Mouse (Mus musculus) frontal cortex, postnatal 36 days (tissue): ENCODE measurements around the gene Gpr137b.
"Not testable (repeated sequence)": the region's sequence is repeated elsewhere in the genome, so short reads cannot be mapped to it uniquely, and the experiment has no call there.

Experiments
- DNase-seq, 2 experiments: peaks; one replicate each; pipeline ENCODE4 v3.0.0; 2022; ENCODE audit warnings: low spot score in 2 of 2

The Gpr137b gene

DNA sequence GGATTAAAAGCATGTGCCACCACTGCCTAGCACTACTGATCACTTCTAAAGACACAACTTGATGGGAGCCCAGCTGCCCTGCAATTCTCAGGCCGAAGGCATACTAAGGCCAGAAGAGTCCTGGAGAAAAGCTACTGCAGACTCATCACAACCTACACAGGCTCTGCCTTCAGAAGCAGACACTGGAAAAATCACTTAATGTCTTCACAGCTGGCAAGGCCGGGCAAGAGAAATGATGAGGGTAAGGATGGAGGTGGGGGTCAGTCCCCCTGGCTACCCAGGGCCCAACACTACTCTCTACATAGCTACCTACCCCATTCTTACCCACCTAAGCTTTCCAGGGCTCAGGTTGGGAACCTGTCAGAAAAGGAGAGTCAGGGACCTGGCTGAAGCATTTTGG is 27.4 kb downstream of the Gpr137b start:
- DNase-seq: not testable (repeated sequence)

- DNase-seq: not testable (repeated sequence)
These were observed 30.3 kb downstream of the Gpr137b start for GRCm38 (mm10) chr13:13363536-13363935.

- DNase-seq: not testable (repeated sequence)
These were observed 31.6 kb downstream of the Gpr137b start for GRCm38 (mm10) chr13:13362261-13362660.

DNA sequence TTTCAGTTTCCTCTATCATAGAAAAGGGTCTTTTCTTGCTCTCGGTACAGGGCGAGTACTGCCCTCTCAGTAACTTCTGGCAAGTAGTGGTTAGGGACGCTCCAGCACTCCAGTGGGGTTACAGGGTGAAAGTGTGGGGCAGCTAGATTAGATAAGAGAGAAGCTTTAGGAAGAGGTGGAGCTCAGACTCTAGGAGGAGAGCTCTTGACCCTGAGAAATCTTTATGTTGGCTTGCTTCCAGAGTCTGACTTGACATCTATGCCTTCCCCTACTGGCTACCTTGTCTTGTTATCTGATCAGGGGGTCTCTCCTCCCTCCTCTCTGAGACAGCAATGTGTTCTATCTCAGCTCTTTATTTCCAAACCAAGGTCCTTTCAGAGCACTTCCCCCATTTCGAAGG is 33.8 kb downstream of the Gpr137b start:
- DNase-seq: not testable (repeated sequence)

GRCm38 (mm10) chr13:13358602-13359001 is 35.2 kb downstream of the Gpr137b start:
- DNase-seq: not testable (repeated sequence)

GRCm38 (mm10) chr13:13358097-13358496 is 35.7 kb downstream of the Gpr137b start:
- DNase-seq: peak in 1 of 2 experiments; percentile 16

DNA sequence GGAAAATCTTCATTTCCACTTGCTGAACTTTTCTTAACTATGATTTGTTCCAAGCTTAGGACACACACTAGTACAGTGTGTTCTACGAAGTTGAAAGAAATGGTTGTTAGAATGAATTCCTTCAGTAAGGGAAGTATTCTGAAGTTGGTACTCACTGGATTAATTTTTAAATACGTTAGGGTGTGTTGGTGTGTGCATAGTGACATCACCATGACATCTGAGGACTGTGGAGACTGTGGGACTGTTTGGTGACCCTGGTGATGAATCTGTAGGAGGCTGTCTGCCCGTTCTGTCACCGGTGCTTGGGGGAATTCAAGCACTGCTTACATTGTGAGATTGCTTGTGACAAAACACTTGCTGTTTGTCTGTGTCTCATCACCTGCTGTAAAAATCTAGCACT is 41.7 kb downstream of the Gpr137b start:
- not testable (repeated sequence) for DNase-seq

DNA sequence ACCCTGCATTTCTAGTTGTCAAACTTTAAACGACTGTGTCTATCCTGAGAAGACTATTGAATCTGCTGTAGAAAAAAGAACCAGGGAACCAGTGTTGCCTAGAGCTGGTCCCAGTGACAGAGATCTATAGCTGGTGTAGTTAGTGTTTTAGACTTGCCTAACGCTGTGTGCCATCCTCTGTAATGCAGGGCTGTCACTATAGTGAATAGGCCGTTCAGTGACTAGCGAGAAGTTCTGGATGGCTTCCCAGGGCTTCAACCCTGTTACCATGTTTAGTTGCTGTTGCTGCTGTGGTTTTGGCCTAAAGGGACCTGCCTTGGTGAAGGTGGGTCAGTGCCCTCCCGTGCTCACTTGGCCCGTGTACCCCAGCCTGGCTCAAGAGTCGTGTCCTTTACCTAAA is 43.1 kb downstream of the Gpr137b start:
- DNase-seq: not testable (repeated sequence)

GRCm38 (mm10) chr13:13349288-13349687 is 44.5 kb downstream of the Gpr137b start:
- peak in 1 of 2 experiments; percentile 24 for DNase-seq

DNA sequence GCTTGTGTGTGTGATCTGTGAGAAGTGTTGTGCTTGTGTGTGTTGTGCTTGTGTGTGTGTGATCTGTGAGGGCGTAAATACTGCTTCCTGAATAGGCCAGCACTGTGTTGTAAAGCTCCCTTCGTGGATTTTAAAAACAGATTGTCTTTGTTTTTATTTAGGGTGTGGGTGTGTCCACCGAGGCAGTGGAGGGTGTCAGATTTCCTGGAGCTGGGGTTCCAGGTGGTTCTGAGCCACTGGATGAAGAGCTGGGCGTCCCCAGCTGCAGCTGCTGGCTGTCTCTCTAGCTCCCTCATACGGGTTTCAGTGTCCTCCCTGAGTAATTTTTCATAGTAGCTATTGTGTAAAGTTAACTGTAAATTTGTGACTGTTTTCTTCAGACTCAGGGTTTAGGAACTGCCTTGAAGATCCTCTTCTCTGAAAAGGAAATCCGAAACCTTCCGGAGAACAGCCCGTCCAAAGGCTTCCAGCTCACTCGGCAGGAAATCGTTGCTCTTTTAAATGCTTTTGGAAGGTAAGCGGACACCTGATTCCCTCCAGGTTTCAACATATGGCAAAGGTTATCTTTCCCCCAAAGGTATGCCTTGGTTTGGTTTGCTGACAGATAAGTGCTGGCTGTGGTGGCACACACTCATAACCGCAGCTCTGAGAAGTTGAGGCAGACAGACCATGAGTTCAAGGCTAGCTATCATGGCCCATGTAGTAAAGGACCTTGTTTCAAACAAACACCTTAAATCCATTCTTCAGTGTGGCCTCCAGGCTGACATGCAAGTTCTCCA is 46.0 kb downstream of the Gpr137b start:
- not testable (repeated sequence) for DNase-seq

DNA sequence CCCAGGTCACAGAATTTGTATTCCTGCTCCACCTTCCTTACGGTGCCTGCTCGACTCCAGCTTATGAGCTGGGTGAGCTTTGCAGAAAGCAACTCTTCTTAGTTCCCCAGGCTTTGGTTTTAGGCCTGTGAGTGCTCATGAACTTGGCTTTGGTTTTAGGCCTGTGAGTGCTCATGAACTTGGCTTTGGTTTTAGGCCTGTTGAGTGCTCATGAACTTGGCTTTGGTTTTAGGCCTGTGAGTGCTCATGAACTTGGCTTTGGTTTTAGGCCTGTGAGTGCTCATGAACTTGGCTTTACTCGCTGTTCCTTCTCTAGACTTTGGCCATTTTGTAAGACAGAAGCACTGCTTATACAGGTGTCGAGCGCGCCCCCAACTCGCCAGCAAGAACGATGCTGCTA is 56.5 kb downstream of the Gpr137b start:
- not testable (repeated sequence) for DNase-seq

DNA sequence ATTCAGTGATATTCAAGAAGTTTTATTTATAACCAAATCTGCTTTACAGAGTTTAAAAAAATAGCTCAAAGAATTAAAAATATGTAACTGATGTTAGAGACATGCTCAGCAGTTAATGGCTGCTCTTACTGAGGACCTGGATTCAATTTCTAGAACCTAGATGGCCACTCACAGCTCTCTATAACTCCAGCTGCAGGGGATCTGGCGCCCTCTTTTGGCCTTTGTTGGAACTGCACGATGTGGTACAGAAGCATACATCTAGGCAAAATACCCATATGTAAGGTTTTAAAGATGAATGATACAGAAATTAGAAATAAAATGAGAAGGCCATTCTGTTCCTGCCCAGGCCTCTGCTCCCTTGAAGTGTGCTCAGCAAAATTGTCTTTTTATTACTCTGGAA is 64.9 kb downstream of the Gpr137b start:
- DNase-seq: peak in 1 of 2 experiments; percentile 37
